Comparison of ENCODE assay signal across 21 mouse cellular contexts in genomic region chr6:66472697-66473096, GRCm38 (mm10).
"Had no signal": no experiment of that assay in that cellular context is flagged by ENCODE, and none has a peak within 500 bp of the region (broad histone marks: within the 10 kb centered on the region; RNA-seq: fewer than 3 reads in every experiment).

No protein-coding gene starts in this region.

- H3K36me3 ChIP-seq: lung, embryonic 15.5 days; midbrain, embryonic 10.5 days; midbrain, embryonic 12.5 days; neural tube, embryonic 13.5 days; neural tube, embryonic 15.5 days had no signal

- DNase-seq: liver, postnatal 0 days; lung, adult 2 months; lung, postnatal 14 days; lung, postnatal 36 days; midbrain, embryonic 14.5 days; retina, postnatal 1 day; right cerebral cortex, adult 18-20 months; right cerebral cortex, postnatal 25 days; right cerebral cortex, postnatal 4 days; spleen, adult 18-20 months; thymus, adult 18-20 months; thymus, postnatal 14 days; thymus, postnatal 36 days had no signal

- ATAC-seq: liver, postnatal 0 days; lung, postnatal 0 days; midbrain, embryonic 16.5 days had no signal

- H3K9me3 ChIP-seq: lung, embryonic 15.5 days; midbrain, embryonic 10.5 days; midbrain, embryonic 12.5 days; neural tube, embryonic 13.5 days; neural tube, embryonic 15.5 days had no signal

- H3K27ac ChIP-seq: lung, embryonic 15.5 days; midbrain, embryonic 10.5 days; midbrain, embryonic 12.5 days; neural tube, embryonic 13.5 days; neural tube, embryonic 15.5 days had no signal

- H3K4me3 ChIP-seq: lung, embryonic 15.5 days; midbrain, embryonic 10.5 days; midbrain, embryonic 12.5 days; myocyte; neural tube, embryonic 13.5 days; neural tube, embryonic 15.5 days had no signal

- H3K4me1 ChIP-seq: midbrain, embryonic 10.5 days; midbrain, embryonic 12.5 days; neural tube, embryonic 13.5 days; neural tube, embryonic 15.5 days had no signal

- H3K27me3 ChIP-seq: lung, embryonic 15.5 days; midbrain, embryonic 12.5 days; neural tube, embryonic 13.5 days; neural tube, embryonic 15.5 days had no signal
